ENCODE assay signal across 9 mouse cellular contexts in the genomic region with DNA sequence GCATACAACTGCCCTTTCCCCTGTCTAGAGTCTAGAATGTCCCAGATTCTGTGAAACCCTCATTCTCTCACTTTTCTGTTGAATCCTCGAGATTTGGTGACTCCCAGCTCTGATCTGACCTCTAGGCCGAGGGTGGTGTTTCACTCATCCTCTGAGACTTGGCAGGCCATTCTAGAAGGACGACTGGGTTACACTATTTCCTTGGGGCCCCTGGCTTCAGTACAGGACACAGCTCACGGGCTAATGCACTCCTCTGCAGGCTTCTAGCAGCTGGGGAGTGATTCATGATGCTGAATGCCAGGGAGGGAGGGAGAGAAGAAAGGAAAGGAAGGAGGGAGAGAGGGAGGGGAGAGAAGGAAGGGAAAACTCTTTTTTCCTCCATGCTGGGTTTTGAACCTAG. TPM values are rescaled to one million over a fixed set of nuclear protein-coding genes. Genes with fewer than 3 reads are reported as not detected.
DNase-seq lines count a peak whose midpoint lies in the region; ATAC-seq and TF ChIP-seq lines count a peak whose summit lies in the region.
"Had no signal": no experiment of that assay in that cellular context is flagged by ENCODE, and none has a peak within 500 bp of the region (broad histone marks: within the 10 kb centered on the region; RNA-seq: fewer than 3 reads in every experiment).

No protein-coding gene starts in this region.

- H3K9ac ChIP-seq in midbrain, embryonic 16.5 days (ENCODE audit: low read depth, low read length), result 0 out of 2 replicates have a peak overlapping the region, but pooled peaks have one; percentile 30
- no peak overlapping the region for H3K9ac ChIP-seq in midbrain, embryonic 14.5 days (replicated peaks; ENCODE audit: low read length)

- H3K4me2 ChIP-seq in midbrain, embryonic 16.5 days (ENCODE audit: low read length), result no peak overlapping the region
- no peak overlapping the region for H3K4me2 ChIP-seq in midbrain, embryonic 14.5 days (ENCODE audit: low read length)

- no peak for TF ChIP-seq CTCF in small intestine, adult 2 months (IDR thresholded peaks at IDR 0.05; ENCODE audit: extremely low read depth, insufficient read length, insufficient replicate concordance, low read depth, low read length)
- TF ChIP-seq CTCF in cerebellum, adult 2 months (IDR thresholded peaks at IDR 0.05; ENCODE audit: borderline replicate concordance, insufficient read depth, low read depth, low read length), result no peak

- peaks cover 9% of the 10 kb centered on the region for H3K4me1 ChIP-seq in midbrain, embryonic 16.5 days (ENCODE audit: control insufficient read depth, insufficient read depth, low read length)
- H3K4me1 ChIP-seq in midbrain, embryonic 14.5 days (ENCODE audit: control insufficient read depth, insufficient read depth, low read length), result peaks cover 8% of the 10 kb centered on the region
- peaks cover 12% of the 10 kb centered on the region; the same call in 1 of the 2 replicates for H3K4me1 ChIP-seq in small intestine, adult 2 months (ENCODE audit: control insufficient read depth, insufficient read depth, insufficient read length, low read length)
- peaks cover 8% of the 10 kb centered on the region for H3K4me1 ChIP-seq in cerebellum, adult 2 months (ENCODE audit: control insufficient read depth, insufficient read depth, low read length)

- no peak for ATAC-seq in midbrain, embryonic 16.5 days
- ATAC-seq in midbrain, embryonic 14.5 days (ENCODE audit: low FRiP score, low TSS enrichment), result no peak
- ATAC-seq in cerebellum, adult (ENCODE audit: insufficient number of reproducible peaks, low FRiP score, low TSS enrichment), result no peak

- H3K4me3 ChIP-seq in midbrain, embryonic 16.5 days (ENCODE audit: low read depth, low read length), result no peak overlapping the region
- no peak overlapping the region for H3K4me3 ChIP-seq in midbrain, embryonic 14.5 days (replicated peaks; ENCODE audit: low read depth, low read length)
- H3K4me3 ChIP-seq in small intestine, adult 2 months (ENCODE audit: low read depth, low read length), result no peak overlapping the region
- H3K4me3 ChIP-seq in cerebellum, adult 2 months (replicated peaks; ENCODE audit: insufficient read depth, low read depth, low read length), result no peak overlapping the region

- H3K9me3 ChIP-seq in midbrain, embryonic 16.5 days (replicated peaks; ENCODE audit: control insufficient read depth, low read length, poor library complexity, severe bottlenecking), result no peaks in the 10 kb centered on the region
- no peaks in the 10 kb centered on the region for H3K9me3 ChIP-seq in midbrain, embryonic 14.5 days (ENCODE audit: control insufficient read depth, low read length)

- H3K27ac ChIP-seq in midbrain, embryonic 16.5 days (ENCODE audit: low read length), result no peak overlapping the region
- no peak overlapping the region for H3K27ac ChIP-seq in midbrain, embryonic 14.5 days (replicated peaks; ENCODE audit: low read depth, low read length)
- H3K27ac ChIP-seq in small intestine, adult 2 months (ENCODE audit: insufficient read depth, low read depth, low read length), result peak overlapping the region; percentile 86
- H3K27ac ChIP-seq in cerebellum, adult 2 months (ENCODE audit: insufficient read depth, low read length), result no peak overlapping the region
- H3K27ac ChIP-seq: macrophage had no signal

- intact Hi-C loops in heart, postnatal 36 days (cut with DNase I), result no loop called here

- H3K27me3 ChIP-seq in midbrain, embryonic 16.5 days (ENCODE audit: control insufficient read depth, insufficient read depth, low read depth, low read length), result no peaks in the 10 kb centered on the region
- H3K27me3 ChIP-seq in midbrain, embryonic 14.5 days (ENCODE audit: control insufficient read depth, insufficient read depth, low read length), result no peaks in the 10 kb centered on the region
- no peaks in the 10 kb centered on the region for H3K27me3 ChIP-seq in small intestine, adult 2 months (ENCODE audit: control insufficient read depth, insufficient read depth, low read length)
- no peaks in the 10 kb centered on the region for H3K27me3 ChIP-seq in cerebellum, adult 2 months (ENCODE audit: control insufficient read depth, insufficient read depth, low read length)

- no peaks in the 10 kb centered on the region for H3K36me3 ChIP-seq in midbrain, embryonic 16.5 days (ENCODE audit: control insufficient read depth, insufficient read depth, low read length)
- no peaks in the 10 kb centered on the region for H3K36me3 ChIP-seq in midbrain, embryonic 14.5 days (ENCODE audit: control insufficient read depth, insufficient read depth, low read length)
- no peaks in the 10 kb centered on the region for H3K36me3 ChIP-seq in small intestine, adult 2 months (ENCODE audit: control insufficient read depth, insufficient read depth, low read length)

- no peak for DNase-seq in midbrain, embryonic 14.5 days
- DNase-seq in fibroblast of lung, adult 2 months (ENCODE audit: low read depth), result peak; percentile 74
- DNase-seq in heart, postnatal 36 days, result peak; percentile 28 to 44
- no peak for DNase-seq in left cerebral cortex, adult 9 months (ENCODE audit: low spot score in 2 of 2)
- no peak for DNase-seq in cerebellum, adult 2 months

- 32% methylated on average over 4 of the region's 4 CpGs for WGBS in midbrain, embryonic 16.5 days
- 47% methylated on average over 4 of the region's 4 CpGs for WGBS in midbrain, embryonic 14.5 days
- 6% methylated on average over 4 of the region's 4 CpGs for WGBS in small intestine, adult 2 months
- 34% methylated on average over 4 of the region's 4 CpGs for WGBS in cerebellum, adult 2 months

- TF ChIP-seq POLR2A in small intestine, adult 2 months (IDR thresholded peaks at IDR 0.05; ENCODE audit: low read depth, low read length), result no peak
- TF ChIP-seq POLR2A in cerebellum, adult 2 months (IDR thresholded peaks at IDR 0.05; ENCODE audit: borderline replicate concordance, insufficient read depth, low read length), result no peak

RNA-seq across cellular contexts. Expression of a gene that starts 22.1 kb away (rescaled TPM):
- polyA plus RNA-seq in midbrain, embryonic 16.5 days (2015; fragmentation: Nextera tagmentation; extraction: Ambion mirVana), result not detected in 2 replicates
- not detected in 2 replicates for polyA plus RNA-seq in midbrain, embryonic 14.5 days (2014; fragmentation: Nextera tagmentation; extraction: Ambion mirVana)
- not detected for total RNA-seq in heart, postnatal 36 days (2021)
- not detected in 2 replicates for polyA plus RNA-seq in small intestine, adult 2 months (2012; rRNA removed)
- not detected in 2 replicates for polyA plus RNA-seq in cerebellum, adult 2 months (2012; rRNA removed)
- polyA plus RNA-seq: macrophage had no signal

RNA-seq across cellular contexts. Expression of a gene that starts 22.2 kb away (rescaled TPM):
- 0.11 TPM in 1 of 2 replicates, not detected in the other for polyA plus RNA-seq in midbrain, embryonic 16.5 days (2015; fragmentation: Nextera tagmentation; extraction: Ambion mirVana)
- not detected in 2 replicates for polyA plus RNA-seq in midbrain, embryonic 14.5 days (2014; fragmentation: Nextera tagmentation; extraction: Ambion mirVana)
- not detected for total RNA-seq in heart, postnatal 36 days (2021)
- polyA plus RNA-seq in small intestine, adult 2 months (2012; rRNA removed), result 5.6 and 11.1 TPM in 2 replicates
- polyA plus RNA-seq in cerebellum, adult 2 months (2012; rRNA removed), result 1.6 and 1.8 TPM in 2 replicates
- polyA plus RNA-seq: macrophage had no signal

Comparison
In these comparisons a context has a peak if more than half of its experiments do, and no peak if none do; other contexts are left out.
1. DNase-seq: peak in fibroblast of lung, adult 2 months (single experiment) and heart, postnatal 36 days (2 of 2); none in midbrain, embryonic 14.5 days (single experiment), left cerebral cortex, adult 9 months (0 of 2) and cerebellum, adult 2 months (0 of 2).